Mouse (Mus musculus) heart, adult 10 weeks (tissue): Measurements from ENCODE around the gene Map2k4. TPM values are rescaled to one million over a fixed set of nuclear protein-coding genes. Genes with fewer than 3 reads are reported as not detected.

Source experiments
- polyA plus RNA-seq: library from polyadenylated mRNA; stranded (reverse); fragments of 350-450 nt; fragmentation: Illumina TruSeq; extraction: RNeasy Lipid Tissue Mini Kit (QIAGEN cat#74804); gene quantifications from one replicate; pipeline ENCODE4 v1.2.3, GENCODE M21; 2014; ENCODE audit warnings: low read depth, low replicate concordance

The Map2k4 gene
- 40.8 TPM for polyA plus RNA-seq

GRCm38 (mm10) chr11:65788154-65788553 lies at the start of gene Map2k4:
TSS of gene Map2k4 (minus strand) at chr11:65788297.

GRCm38 (mm10) chr11:65806909-65807504 lies 18.9 kb upstream of the Map2k4 start, which contains the start of gene Zkscan6:
TSS of gene Zkscan6 (plus strand) at chr11:65807175.

Other genes starting within 250 kb of the Map2k4 start
- gene Zkscan6, start 18.9 kb upstream of the Map2k4 start, polyA plus RNA-seq: 5.3 TPM